Mouse (Mus musculus) ES-E14 (cell line): ENCODE measurements around the gene Fam173b. TPM values are rescaled to one million over a fixed set of nuclear protein-coding genes. Genes with fewer than 3 reads are reported as not detected.

Source experiments
- DNase-seq: peaks from one replicate; pipeline ENCODE4 v3.0.0-alpha.2; 2013; ENCODE audit warnings: low read depth, low spot score
- H3K27ac ChIP-seq: 2 replicates; pipeline ENCODE4 v1.5.1; 2012; ENCODE audit warnings: low read depth, mild to moderate bottlenecking, low read length, moderate library complexity, mixed read lengths; ENCODE audit not compliant: poor library complexity, insufficient read depth, severe bottlenecking
- H3K36me3 ChIP-seq: 2 replicates; pipeline ENCODE4 v1.6.1; 2012; ENCODE audit warnings: mild to moderate bottlenecking, low read length, moderate library complexity, mixed read lengths; ENCODE audit not compliant: control insufficient read depth, poor library complexity, insufficient read depth, severe bottlenecking
- H3K4me1 ChIP-seq, 2 experiments: fragments of 150-350 bp in 1 of 2; sonication (generic) in 1 of 2; 2 replicates each; pipeline ENCODE4 v1.6.1; 2012; ENCODE audit warnings: low read length in 2 of 2, mild to moderate bottlenecking in 1 of 2, mixed read lengths in 1 of 2; ENCODE audit not compliant: control insufficient read depth in 2 of 2, insufficient read depth in 2 of 2, poor library complexity in 1 of 2
- H3K4me3 ChIP-seq, 2 experiments: fragments of 150-350 bp in 1 of 2; sonication (generic) in 1 of 2; 2 replicates each; pipeline ENCODE4 v1.5.1; 2012; ENCODE audit warnings: low read length in 2 of 2, low read depth in 1 of 2, mild to moderate bottlenecking in 1 of 2, mixed read lengths in 1 of 2; ENCODE audit not compliant: insufficient read depth in 1 of 2, poor library complexity in 1 of 2, severe bottlenecking in 1 of 2
- H3K9ac ChIP-seq: 2 replicates; pipeline ENCODE4 v1.6.1; 2012; ENCODE audit warnings: low read depth, mild to moderate bottlenecking, low read length, mixed read lengths; ENCODE audit not compliant: poor library complexity, insufficient read depth, severe bottlenecking
- H3K9me3 ChIP-seq: fragments of 150-350 bp; sonication (generic); 2 replicates; pipeline ENCODE4 v1.6.1; 2012; ENCODE audit warnings: low read depth, mild to moderate bottlenecking, low read length; ENCODE audit not compliant: control insufficient read depth, insufficient read depth
- CHD2 ChIP-seq: IDR thresholded peaks from 2 replicates; pipeline ENCODE4 v1.6.1; 2014; ENCODE audit warnings: mild to moderate bottlenecking, low read depth, low read length, inconsistent platforms
- HCFC1 ChIP-seq: IDR thresholded peaks from 2 replicates; pipeline ENCODE4 v1.6.1; 2012; ENCODE audit warnings: low read length, inconsistent platforms, borderline replicate concordance; ENCODE audit not compliant: insufficient read depth
- MAFK ChIP-seq: IDR thresholded peaks from 2 replicates; pipeline ENCODE4 v1.6.1; 2014; ENCODE audit warnings: mild to moderate bottlenecking, low read depth, low read length, inconsistent platforms; ENCODE audit not compliant: insufficient read depth
- ZC3H11A ChIP-seq: IDR thresholded peaks from 2 replicates; pipeline ENCODE4 v1.6.1; 2012; ENCODE audit warnings: low read depth, mild to moderate bottlenecking, inconsistent platforms, low read length, borderline replicate concordance
- ZNF384 ChIP-seq: IDR thresholded peaks from 2 replicates; pipeline ENCODE4 v1.6.1; 2012; ENCODE audit warnings: low read depth, low read length, inconsistent platforms
- in situ Hi-C, 2 experiments: fragments of 600-800 bp; cut with MboI; formaldehyde crosslinking; loops; one replicate each; pipeline ENCODE4 v1.15.1; 2025; ENCODE audit warnings: low sequenced_read_pairs in 2 of 2, inconsistent platforms in 1 of 2; ENCODE audit not compliant: unreplicated experiment in 2 of 2
- total RNA-seq: library from RNA; depleted of rRNA; stranded (reverse); fragments of 300-350 nt; gene quantifications from 2 replicates; pipeline ENCODE4 v1.2.3, GENCODE M21; 2012

Fam173b gene
- total RNA-seq, 1 experiment = 13.1 TPM

GRCm38 (mm10) chr15:31613826-31614453 is 12.3 kb downstream of the Fam173b start:
- in situ Hi-C loops = no loop called here
- Histone ChIP-seq H3K9me3 (no peaks in the 10 kb centered on the region), H3K36me3 (peaks cover 2% of the 10 kb centered on the region; the same call in 1 of the 2 replicates), H3K27ac (no peak overlapping the region), H3K4me3 (no peak overlapping the region), H3K4me1 (peaks cover 0 to 2% of the 10 kb centered on the region in 2 experiments; a peak in 1 of 4 replicates), H3K9ac (no peak overlapping the region)
- DNase-seq = no peak
- no peak for TF ChIP-seq HCFC1
- TF ChIP-seq ZC3H11A = no peak
- no peak for TF ChIP-seq CHD2
- no peak for TF ChIP-seq ZNF384
- no peak for TF ChIP-seq MAFK

- Histone ChIP-seq H3K36me3 (peaks cover 2% of the 10 kb centered on the region; the same call in 1 of the 2 replicates), H3K4me1 (peaks cover 0 to 2% of the 10 kb centered on the region in 2 experiments; a peak in 1 of 4 replicates), H3K27ac (no peak overlapping the region), H3K9ac (no peak overlapping the region), H3K9me3 (no peaks in the 10 kb centered on the region), H3K4me3 (no peak overlapping the region)
- TF ChIP-seq ZC3H11A (no peak), HCFC1 (no peak), CHD2 (no peak)
- in situ Hi-C loops = no loop called here
- no peak for DNase-seq
Observed at GRCm38 (mm10) chr15:31614666-31615065, 13.0 kb downstream of the Fam173b start.

GRCm38 (mm10) chr15:31617261-31617660 is 15.6 kb downstream of the Fam173b start:
- no peak overlapping the region for H3K9ac ChIP-seq
- H3K36me3 ChIP-seq = peaks cover 2% of the 10 kb centered on the region; the same call in 1 of the 2 replicates
- H3K27ac ChIP-seq = no peak overlapping the region
- no peaks in the 10 kb centered on the region for H3K9me3 ChIP-seq
- H3K4me3 ChIP-seq = no peak overlapping the region
- in situ Hi-C loops = no loop called here
- TF ChIP-seq CHD2 = no peak
- no peak for DNase-seq
- peaks cover 0 to 2% of the 10 kb centered on the region in 2 experiments; a peak in 1 of 4 replicates for H3K4me1 ChIP-seq

GRCm38 (mm10) chr15:31619521-31619920 is 17.9 kb downstream of the Fam173b start:
- Histone ChIP-seq H3K4me3 (no peak overlapping the region), H3K9ac (no peak overlapping the region), H3K27ac (no peak overlapping the region), H3K9me3 (no peaks in the 10 kb centered on the region), H3K36me3 (peaks cover 2% of the 10 kb centered on the region; the same call in 1 of the 2 replicates), H3K4me1 (peaks cover 0 to 2% of the 10 kb centered on the region in 2 experiments; a peak in 1 of 4 replicates)
- TF ChIP-seq CHD2 (no peak), HCFC1 (no peak), ZNF384 (no peak), ZC3H11A (no peak), MAFK (no peak)
- DNase-seq = no peak
- in situ Hi-C loops = no loop called here
